Mouse (Mus musculus) ES-Bruce4 (cell line): Measurements from ENCODE around the gene Zc3h7b. TPM values are rescaled to one million over a fixed set of nuclear protein-coding genes. Genes with fewer than 3 reads are reported as not detected.

ENCODE experiments used
- H3K27ac ChIP-seq: 2 replicates; pipeline ENCODE4 v1.5.1; 2012; ENCODE audit warnings: low read length, inconsistent platforms; ENCODE audit not compliant: insufficient read depth
- H3K27me3 ChIP-seq: 2 replicates; pipeline ENCODE4 v1.6.1; 2012; ENCODE audit warnings: mild to moderate bottlenecking, low read length, inconsistent platforms; ENCODE audit not compliant: control insufficient read depth, poor library complexity, insufficient read depth, severe bottlenecking
- H3K36me3 ChIP-seq: 2 replicates; pipeline ENCODE4 v1.6.1; 2012; ENCODE audit warnings: inconsistent platforms, mild to moderate bottlenecking, low read length, moderate library complexity; ENCODE audit not compliant: control insufficient read depth, poor library complexity, insufficient read depth, severe bottlenecking
- H3K4me1 ChIP-seq: one replicate; pipeline ENCODE4 v1.8.1; 2011; ENCODE audit warnings: low read length; ENCODE audit not compliant: control insufficient read depth, insufficient read depth
- H3K4me3 ChIP-seq: 2 replicates; pipeline ENCODE4 v1.5.1; 2011; ENCODE audit warnings: low read depth, mild to moderate bottlenecking, low read length
- H3K9ac ChIP-seq: 2 replicates; pipeline ENCODE4 v1.6.1; 2012; ENCODE audit warnings: low read depth, mild to moderate bottlenecking, inconsistent platforms; ENCODE audit not compliant: poor library complexity, severe bottlenecking
- H3K9me3 ChIP-seq: replicated peaks from 2 replicates; pipeline ENCODE4 v1.6.1; 2012; ENCODE audit warnings: mild to moderate bottlenecking, low read length, inconsistent platforms; ENCODE audit not compliant: control insufficient read depth, poor library complexity, insufficient read depth, severe bottlenecking
- CTCF ChIP-seq: IDR thresholded peaks from one replicate; pipeline ENCODE4 v1.8.1; 2011; ENCODE audit warnings: low read depth, low read length
- EP300 ChIP-seq: IDR thresholded peaks from 2 replicates; pipeline ENCODE4 v1.6.1; 2011; ENCODE audit warnings: low read depth, low read length; ENCODE audit not compliant: insufficient read depth
- POLR2A ChIP-seq: IDR thresholded peaks from one replicate; pipeline ENCODE4 v1.8.1; 2011; ENCODE audit warnings: low read length; ENCODE audit not compliant: insufficient read depth
- polyA plus RNA-seq: library from polyadenylated mRNA; stranded (reverse); fragments of >200 nt; gene quantifications from 2 replicates; pipeline ENCODE4 v1.2.4, GENCODE M21; 2011; ENCODE audit warnings: low read depth; ENCODE audit not compliant: missing spikeins, insufficient read depth, insufficient read length

The Zc3h7b gene
- polyA plus RNA-seq, 1 experiment, result 42.1 TPM

- Histone ChIP-seq H3K27me3 (no peaks in the 10 kb centered on the region), H3K4me1 (no peaks in the 10 kb centered on the region), H3K9ac (no peak overlapping the region), H3K4me3 (no peak overlapping the region), H3K9me3 (no peaks in the 10 kb centered on the region), H3K36me3 (no peaks in the 10 kb centered on the region), H3K27ac (no peak overlapping the region)
- TF ChIP-seq POLR2A (no peak), CTCF (no peak), EP300 (no peak)
Observed at GRCm38 (mm10) chr15:81785701-81786100, 40.8 kb downstream of the Zc3h7b start.

DNA sequence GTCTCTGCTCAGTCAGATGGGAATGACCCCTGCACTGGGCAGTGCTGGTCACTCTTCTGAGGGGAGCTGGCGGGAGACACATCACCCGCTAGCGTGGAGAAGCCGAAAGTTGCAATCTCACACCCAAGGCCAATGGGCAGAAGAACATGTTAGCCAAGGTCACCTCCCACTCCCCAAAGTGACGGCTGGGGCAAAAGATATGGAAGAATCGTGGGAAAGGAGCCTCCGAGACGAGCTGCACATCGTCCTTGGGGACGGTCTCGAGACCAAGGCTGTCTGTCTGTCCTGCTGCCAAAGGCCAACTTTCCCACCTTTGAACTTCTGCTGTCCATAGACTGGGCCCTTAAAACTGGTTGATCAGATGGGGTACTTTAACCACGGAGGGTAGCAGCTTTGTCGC is 42.7 kb downstream of the Zc3h7b start:
- TF ChIP-seq CTCF, result no peak
- no peak for TF ChIP-seq POLR2A
- no peak for TF ChIP-seq EP300
- H3K4me3 ChIP-seq, result no peak overlapping the region
- no peak overlapping the region for H3K27ac ChIP-seq
- no peaks in the 10 kb centered on the region for H3K36me3 ChIP-seq
- no peaks in the 10 kb centered on the region for H3K27me3 ChIP-seq
- H3K9ac ChIP-seq, result no peak overlapping the region
- H3K9me3 ChIP-seq, result no peaks in the 10 kb centered on the region
- no peaks in the 10 kb centered on the region for H3K4me1 ChIP-seq

GRCm38 (mm10) chr15:81792444-81792843 is 47.6 kb downstream of the Zc3h7b start:
- no peak for TF ChIP-seq CTCF
- TF ChIP-seq EP300, result no peak
- no peak for TF ChIP-seq POLR2A
- no peaks in the 10 kb centered on the region for H3K27me3 ChIP-seq
- no peaks in the 10 kb centered on the region for H3K36me3 ChIP-seq
- no peaks in the 10 kb centered on the region for H3K4me1 ChIP-seq
- no peak overlapping the region for H3K27ac ChIP-seq
- H3K4me3 ChIP-seq, result no peak overlapping the region
- no peak overlapping the region for H3K9ac ChIP-seq
- H3K9me3 ChIP-seq, result no peaks in the 10 kb centered on the region

DNA sequence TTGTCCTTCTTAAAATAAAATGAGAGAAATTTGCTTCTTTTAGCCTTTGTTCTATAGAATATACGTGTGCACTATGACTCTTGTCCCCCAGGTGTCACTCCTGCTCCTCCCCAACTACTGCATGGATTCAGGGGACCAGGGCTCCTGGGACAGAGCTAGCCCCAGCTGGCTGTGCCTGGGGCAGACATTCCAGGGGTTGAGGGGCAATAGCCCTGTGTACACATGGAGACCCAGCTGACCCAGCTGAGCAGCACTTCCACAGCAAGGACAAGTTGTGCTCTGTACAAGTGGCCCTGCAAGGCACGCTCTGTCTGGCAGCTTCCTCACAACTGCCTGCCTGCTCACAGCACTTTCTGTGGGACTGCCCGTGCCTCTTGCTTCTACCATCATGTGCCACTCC is 51.4 kb downstream of the Zc3h7b start:
- TF ChIP-seq CTCF, result peak; percentile 20
- no peak for TF ChIP-seq POLR2A
- Histone ChIP-seq H3K27ac (no peak overlapping the region), H3K9me3 (no peaks in the 10 kb centered on the region), H3K36me3 (no peaks in the 10 kb centered on the region), H3K9ac (no peak overlapping the region), H3K27me3 (no peaks in the 10 kb centered on the region), H3K4me1 (no peaks in the 10 kb centered on the region), H3K4me3 (no peak overlapping the region)

DNA sequence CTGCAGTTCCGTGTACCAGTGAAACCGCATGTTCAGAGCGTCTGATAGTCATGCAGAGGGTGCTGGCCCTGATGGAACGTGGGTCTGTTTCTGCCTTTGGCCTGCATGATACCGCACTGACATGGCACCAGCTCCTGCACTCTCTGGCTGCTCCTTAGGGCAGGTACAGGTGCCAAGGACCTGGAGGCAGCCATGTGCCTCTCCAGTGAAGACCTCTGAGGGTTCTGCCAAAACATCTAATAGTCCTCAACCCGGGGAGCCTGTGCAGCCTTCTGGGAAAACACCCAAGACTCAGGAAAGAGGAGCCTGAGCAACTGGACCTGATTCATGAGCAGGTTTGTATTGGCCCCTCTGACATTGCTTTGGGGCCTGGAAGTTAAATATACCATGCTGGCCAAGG is 53.0 kb downstream of the Zc3h7b start:
- no peak overlapping the region for H3K4me3 ChIP-seq
- H3K9ac ChIP-seq, result no peak overlapping the region
- H3K27me3 ChIP-seq, result no peaks in the 10 kb centered on the region
- no peak for TF ChIP-seq CTCF
- TF ChIP-seq POLR2A, result no peak
- TF ChIP-seq EP300, result no peak
- H3K27ac ChIP-seq, result no peak overlapping the region
- H3K4me1 ChIP-seq, result no peaks in the 10 kb centered on the region
- no peaks in the 10 kb centered on the region for H3K36me3 ChIP-seq
- H3K9me3 ChIP-seq, result no peaks in the 10 kb centered on the region

- H3K9me3 ChIP-seq, result no peaks in the 10 kb centered on the region
- H3K4me3 ChIP-seq, result no peak overlapping the region
- TF ChIP-seq CTCF, result no peak
- TF ChIP-seq POLR2A, result no peak
- no peak for TF ChIP-seq EP300
- H3K36me3 ChIP-seq, result no peaks in the 10 kb centered on the region
- no peak overlapping the region for H3K9ac ChIP-seq
- no peaks in the 10 kb centered on the region for H3K27me3 ChIP-seq
- H3K27ac ChIP-seq, result no peak overlapping the region
- no peaks in the 10 kb centered on the region for H3K4me1 ChIP-seq
Observed at GRCm38 (mm10) chr15:81798421-81798820, 53.6 kb downstream of the Zc3h7b start.
